Comparison of ENCODE assay signal across 9 mouse cellular contexts in the genomic region with DNA sequence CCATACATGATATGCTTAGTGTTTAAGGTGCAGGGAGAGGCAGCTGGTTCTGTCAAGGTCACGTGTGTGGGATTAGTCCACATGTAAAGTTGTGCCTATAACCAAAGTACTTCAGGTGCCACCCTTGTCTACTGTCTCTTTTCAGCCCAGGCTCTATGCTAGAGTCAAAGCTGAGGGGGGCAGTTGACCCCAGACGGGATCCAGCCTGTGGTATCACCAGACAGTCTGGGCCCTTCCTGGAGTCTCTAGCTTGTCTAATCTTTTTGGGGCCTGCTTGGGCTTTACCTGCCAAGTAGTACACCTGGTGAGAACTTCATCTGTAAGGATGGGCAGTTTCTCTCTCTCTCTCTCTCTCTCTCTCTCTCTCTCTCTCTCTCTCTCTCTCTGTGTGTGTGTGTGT. TPM values are rescaled to one million over a fixed set of nuclear protein-coding genes. Genes with fewer than 3 reads are reported as not detected.
DNase-seq lines count a peak whose midpoint lies in the region; ATAC-seq lines count a peak whose summit lies in the region.
"Had no signal": no experiment of that assay in that cellular context is flagged by ENCODE, and none has a peak within 500 bp of the region (broad histone marks: within the 10 kb centered on the region; RNA-seq: fewer than 3 reads in every experiment).

No protein-coding gene starts in this region.

- WGBS in embryonic facial prominence, embryonic 13.5 days, result 65% methylated on average over 2 of the region's 2 CpGs
- WGBS in intestine, embryonic 15.5 days, result 56% methylated on average over 2 of the region's 2 CpGs
- WGBS in neural tube, embryonic 14.5 days, result 60% methylated on average over 2 of the region's 2 CpGs

- H3K4me2 ChIP-seq in embryonic facial prominence, embryonic 13.5 days, result peak overlapping the region; percentile 93
- H3K4me2 ChIP-seq in intestine, embryonic 15.5 days (replicated peaks), result peak overlapping the region; percentile 85
- peak overlapping the region; percentile 98 for H3K4me2 ChIP-seq in neural tube, embryonic 14.5 days (ENCODE audit: low read depth, low read length)

- H3K4me3 ChIP-seq in embryonic facial prominence, embryonic 13.5 days, result peak overlapping the region; percentile 73
- H3K4me3 ChIP-seq in intestine, embryonic 15.5 days (replicated peaks), result no peak overlapping the region
- H3K4me3 ChIP-seq in neural tube, embryonic 14.5 days (ENCODE audit: low read depth, low read length), result no peak overlapping the region

- H3K27ac ChIP-seq in embryonic facial prominence, embryonic 13.5 days, result peak overlapping the region; percentile 72; the same call in 1 of the 2 replicates
- peak overlapping the region; percentile 79 for H3K27ac ChIP-seq in intestine, embryonic 15.5 days
- peak overlapping the region; percentile 95 for H3K27ac ChIP-seq in neural tube, embryonic 14.5 days (ENCODE audit: low read depth, low read length)

- H3K27me3 ChIP-seq in embryonic facial prominence, embryonic 13.5 days, result no peaks in the 10 kb centered on the region
- no peaks in the 10 kb centered on the region for H3K27me3 ChIP-seq in intestine, embryonic 15.5 days (replicated peaks)
- no peaks in the 10 kb centered on the region for H3K27me3 ChIP-seq in neural tube, embryonic 14.5 days (ENCODE audit: control insufficient read depth, insufficient read depth, low read length)

- H3K36me3 ChIP-seq in embryonic facial prominence, embryonic 13.5 days, result peaks cover 33% of the 10 kb centered on the region
- H3K36me3 ChIP-seq in intestine, embryonic 15.5 days, result peaks cover 2% of the 10 kb centered on the region; the same call in 1 of the 2 replicates
- H3K36me3 ChIP-seq in neural tube, embryonic 14.5 days (ENCODE audit: control insufficient read depth, insufficient read depth, low read length), result 0 out of 2 replicates have a peak, but pooled peaks cover 8% of the 10 kb centered on the region

- no peak for ATAC-seq in embryonic facial prominence, embryonic 13.5 days (ENCODE audit: insufficient number of reproducible peaks, insufficient read depth, low FRiP score, low TSS enrichment, low read depth)
- no peak for ATAC-seq in intestine, embryonic 15.5 days
- ATAC-seq in neural tube, embryonic 14.5 days (ENCODE audit: low read depth), result no peak

- DNase-seq in kidney, postnatal 10 days, result peak; percentile 8
- no peak for DNase-seq in kidney, adult 18-20 months
- no peak for DNase-seq in cerebellum, postnatal 36 days
- no peak for DNase-seq in frontal cortex, postnatal 10 days (ENCODE audit: low spot score in 2 of 2)
- DNase-seq in adrenal gland, postnatal 25 days, result no peak

- no peaks in the 10 kb centered on the region for H3K9me3 ChIP-seq in embryonic facial prominence, embryonic 13.5 days
- H3K9me3 ChIP-seq in intestine, embryonic 15.5 days, result no peaks in the 10 kb centered on the region
- no peaks in the 10 kb centered on the region for H3K9me3 ChIP-seq in neural tube, embryonic 14.5 days (ENCODE audit: control insufficient read depth, low read length)

- H3K4me1 ChIP-seq in embryonic facial prominence, embryonic 13.5 days, result peaks cover 43% of the 10 kb centered on the region
- peaks cover 28% of the 10 kb centered on the region for H3K4me1 ChIP-seq in intestine, embryonic 15.5 days (replicated peaks)
- H3K4me1 ChIP-seq in neural tube, embryonic 14.5 days (ENCODE audit: control insufficient read depth, insufficient read depth, low read length), result peaks cover 20% of the 10 kb centered on the region

- peak overlapping the region; percentile 96 for H3K9ac ChIP-seq in embryonic facial prominence, embryonic 13.5 days
- H3K9ac ChIP-seq in intestine, embryonic 15.5 days, result no peak overlapping the region
- H3K9ac ChIP-seq in neural tube, embryonic 14.5 days (replicated peaks; ENCODE audit: low read depth, low read length), result no peak overlapping the region

RNA-seq across cellular contexts. Expression of a gene that starts 0.7 kb away (rescaled TPM):
- polyA plus RNA-seq in embryonic facial prominence, embryonic 13.5 days (2015; fragmentation: Nextera tagmentation; extraction: Ambion mirVana), result 91.5 and 101 TPM in 2 replicates
- polyA plus RNA-seq in intestine, embryonic 15.5 days (2015; fragmentation: Nextera tagmentation; extraction: Ambion mirVana), result 61.8 and 64.2 TPM in 2 replicates
- 337 and 385 TPM in 2 replicates for polyA plus RNA-seq in neural tube, embryonic 14.5 days (2014; fragmentation: Nextera tagmentation; extraction: Ambion mirVana)
- total RNA-seq in adrenal gland, postnatal 25 days (2021), result 143 and 163 TPM in 2 replicates

RNA-seq across cellular contexts. Expression of a gene that starts 7.4 kb away (rescaled TPM):
- 11.1 and 11.5 TPM in 2 replicates for polyA plus RNA-seq in embryonic facial prominence, embryonic 13.5 days (2015; fragmentation: Nextera tagmentation; extraction: Ambion mirVana)
- polyA plus RNA-seq in intestine, embryonic 15.5 days (2015; fragmentation: Nextera tagmentation; extraction: Ambion mirVana), result 11.9 and 15.6 TPM in 2 replicates
- polyA plus RNA-seq in neural tube, embryonic 14.5 days (2014; fragmentation: Nextera tagmentation; extraction: Ambion mirVana), result 6.5 and 9.4 TPM in 2 replicates
- 66.5 and 84.7 TPM in 2 replicates for total RNA-seq in adrenal gland, postnatal 25 days (2021)

RNA-seq across cellular contexts. Expression of a gene that starts 17.0 kb away (rescaled TPM):
- polyA plus RNA-seq in embryonic facial prominence, embryonic 13.5 days (2015; fragmentation: Nextera tagmentation; extraction: Ambion mirVana), result 47.2 and 48.2 TPM in 2 replicates
- 43.7 and 47.6 TPM in 2 replicates for polyA plus RNA-seq in intestine, embryonic 15.5 days (2015; fragmentation: Nextera tagmentation; extraction: Ambion mirVana)
- 24.7 and 27.7 TPM in 2 replicates for polyA plus RNA-seq in neural tube, embryonic 14.5 days (2014; fragmentation: Nextera tagmentation; extraction: Ambion mirVana)
- total RNA-seq in adrenal gland, postnatal 25 days (2021), result 18.3 and 21.8 TPM in 2 replicates

RNA-seq across cellular contexts. Expression of a gene that starts 28.1 kb away (rescaled TPM):
- polyA plus RNA-seq in embryonic facial prominence, embryonic 13.5 days (2015; fragmentation: Nextera tagmentation; extraction: Ambion mirVana), result 8.9 and 10.3 TPM in 2 replicates
- 8.6 and 8.9 TPM in 2 replicates for polyA plus RNA-seq in intestine, embryonic 15.5 days (2015; fragmentation: Nextera tagmentation; extraction: Ambion mirVana)
- polyA plus RNA-seq in neural tube, embryonic 14.5 days (2014; fragmentation: Nextera tagmentation; extraction: Ambion mirVana), result 16.1 and 17.7 TPM in 2 replicates
- total RNA-seq in adrenal gland, postnatal 25 days (2021), result 23.1 and 32.0 TPM in 2 replicates

RNA-seq across cellular contexts. Expression of a gene that starts 32.6 kb away (rescaled TPM):
- 0.44 and 0.47 TPM in 2 replicates for polyA plus RNA-seq in embryonic facial prominence, embryonic 13.5 days (2015; fragmentation: Nextera tagmentation; extraction: Ambion mirVana)
- 0.62 and 0.70 TPM in 2 replicates for polyA plus RNA-seq in intestine, embryonic 15.5 days (2015; fragmentation: Nextera tagmentation; extraction: Ambion mirVana)
- 0.43 and 0.52 TPM in 2 replicates for polyA plus RNA-seq in neural tube, embryonic 14.5 days (2014; fragmentation: Nextera tagmentation; extraction: Ambion mirVana)
- total RNA-seq in adrenal gland, postnatal 25 days (2021), result not detected in 2 replicates
- polyA plus RNA-seq: activated CD4-positive, CD25-positive, alpha-beta regulatory T cell, adult 4 months had no signal
